Mouse (Mus musculus) cerebellum, adult 8-10 months (tissue): ENCODE data around the gene Wdr82.

ENCODE experiments used
- DNase-seq: peaks from one replicate; pipeline ENCODE4 v3.0.0; 2022

Wdr82 gene

DNA sequence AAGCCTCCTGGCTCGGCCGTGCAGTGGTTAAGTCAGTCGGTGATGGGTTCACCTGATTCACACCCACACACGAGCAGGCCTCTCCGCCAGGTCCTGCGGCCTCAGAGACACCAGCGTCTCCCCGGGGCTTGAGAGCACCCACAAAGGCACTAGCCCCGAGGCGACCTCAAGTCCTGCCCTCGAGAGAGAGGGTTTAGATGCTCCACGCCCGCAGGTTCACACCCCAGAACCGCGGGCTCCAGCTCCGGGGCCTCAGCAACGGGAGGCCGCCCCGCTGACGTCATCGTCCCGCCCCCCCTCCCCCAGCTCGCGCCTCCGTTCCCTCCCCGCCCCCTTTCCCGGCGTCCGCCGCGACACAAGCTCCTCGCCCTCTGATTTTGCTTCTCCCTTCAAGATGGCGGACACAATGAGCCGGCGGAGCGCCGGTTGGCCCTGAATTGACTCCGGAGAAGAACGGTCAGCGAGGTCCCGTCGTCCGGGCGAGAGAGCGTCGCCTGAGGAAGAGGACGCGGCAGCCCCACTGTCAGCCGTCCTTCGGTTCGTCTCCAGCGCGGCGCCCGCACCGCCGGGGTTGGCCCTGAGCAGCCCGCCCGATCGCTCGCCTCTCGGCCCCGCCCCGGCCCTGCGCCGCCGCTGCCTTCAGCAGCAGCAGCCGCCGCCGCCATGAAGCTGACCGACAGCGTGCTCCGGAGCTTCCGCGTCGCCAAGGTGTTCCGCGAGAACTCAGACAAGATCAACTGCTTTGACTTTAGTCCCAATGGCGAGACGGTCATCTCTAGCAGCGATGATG, at the start of gene Wdr82:
TSS of gene Wdr82 (plus strand) at position 373 of the 790 bp plus-strand sequence.
- peak; percentile 89 for DNase-seq

DNA sequence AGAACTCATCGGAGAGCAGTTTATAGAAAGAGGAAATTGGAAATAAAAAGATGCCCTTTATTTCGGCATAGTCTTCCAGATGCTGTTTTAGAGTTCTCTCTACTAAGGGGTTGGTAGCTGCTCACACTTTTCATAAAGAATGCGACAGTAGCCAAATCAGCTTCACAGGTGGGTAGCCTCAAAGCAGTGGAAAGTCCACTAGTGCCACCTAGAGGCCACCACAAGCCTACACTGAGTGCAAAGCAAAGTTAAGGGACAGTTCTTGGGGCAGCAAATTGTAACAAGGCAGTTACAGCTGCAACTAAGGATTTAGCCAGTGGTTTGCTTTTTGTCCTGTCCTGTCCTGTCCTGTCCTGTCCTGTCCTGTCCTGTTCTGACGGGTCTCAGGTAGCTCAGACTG, 47.1 kb upstream of the Wdr82 start:
- no peak for DNase-seq

DNA sequence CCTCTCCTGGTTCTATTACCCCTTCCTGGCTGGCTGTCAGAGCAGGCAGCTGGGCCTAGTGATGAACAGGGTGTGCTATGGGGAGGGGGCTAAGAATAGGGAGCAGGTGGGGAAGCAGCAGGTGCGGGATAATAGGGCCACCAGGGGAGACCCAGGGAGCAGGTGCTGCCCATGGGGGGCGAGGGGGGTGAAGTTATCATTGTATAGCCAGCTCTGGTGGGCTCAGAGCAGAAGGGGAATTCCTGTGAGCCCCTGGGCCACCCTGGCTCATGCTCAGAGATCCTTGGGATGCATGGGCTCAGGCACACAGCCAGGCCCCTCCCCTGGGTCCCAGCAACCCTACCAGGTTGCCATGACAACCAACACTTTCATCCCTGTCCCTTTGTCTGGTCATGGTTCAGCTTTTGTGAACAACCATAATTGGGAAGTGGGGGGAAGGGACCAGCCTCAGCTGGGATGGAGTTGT, 43.9 kb upstream of the Wdr82 start:
- DNase-seq: no peak

DNA sequence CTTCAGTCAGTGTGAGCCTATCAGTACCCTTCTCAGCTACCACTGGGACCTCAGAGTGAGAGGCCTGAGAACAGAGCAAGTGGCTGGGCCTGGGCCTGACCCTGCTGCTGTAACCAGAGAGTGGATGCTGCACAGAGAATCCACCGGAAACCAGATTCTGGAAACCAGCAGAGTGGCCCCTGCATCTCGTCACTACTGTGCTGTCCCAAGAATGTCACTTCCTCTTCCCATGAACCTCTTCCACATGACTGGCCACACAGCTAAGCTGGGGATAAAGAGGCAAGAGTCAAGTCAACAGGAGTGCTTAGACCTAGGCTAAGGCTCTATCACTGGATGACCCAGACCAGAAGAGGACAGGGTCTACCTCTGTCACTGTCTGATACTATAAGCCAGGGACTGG, 41.7 kb upstream of the Wdr82 start:
- DNase-seq: no peak

DNA sequence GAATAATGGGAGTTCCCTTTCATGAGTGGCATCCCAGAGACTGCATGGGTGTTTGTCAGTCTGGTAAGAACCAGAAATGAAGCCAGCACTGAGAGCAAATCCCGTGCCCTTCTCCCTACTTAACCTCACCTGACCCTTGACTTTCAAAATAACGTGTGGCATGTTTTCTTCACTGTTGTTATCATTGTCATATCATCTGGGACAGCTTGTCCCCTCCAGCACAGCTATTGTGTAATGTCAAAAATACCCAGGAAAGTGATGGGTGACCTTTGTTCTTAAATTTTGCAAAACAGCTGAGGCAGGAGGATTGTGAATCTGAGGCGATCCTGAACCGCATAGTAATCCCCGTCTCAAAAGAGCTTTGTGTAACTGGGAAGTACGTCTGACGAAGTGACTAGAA, 40.5 kb upstream of the Wdr82 start:
- no peak for DNase-seq

DNA sequence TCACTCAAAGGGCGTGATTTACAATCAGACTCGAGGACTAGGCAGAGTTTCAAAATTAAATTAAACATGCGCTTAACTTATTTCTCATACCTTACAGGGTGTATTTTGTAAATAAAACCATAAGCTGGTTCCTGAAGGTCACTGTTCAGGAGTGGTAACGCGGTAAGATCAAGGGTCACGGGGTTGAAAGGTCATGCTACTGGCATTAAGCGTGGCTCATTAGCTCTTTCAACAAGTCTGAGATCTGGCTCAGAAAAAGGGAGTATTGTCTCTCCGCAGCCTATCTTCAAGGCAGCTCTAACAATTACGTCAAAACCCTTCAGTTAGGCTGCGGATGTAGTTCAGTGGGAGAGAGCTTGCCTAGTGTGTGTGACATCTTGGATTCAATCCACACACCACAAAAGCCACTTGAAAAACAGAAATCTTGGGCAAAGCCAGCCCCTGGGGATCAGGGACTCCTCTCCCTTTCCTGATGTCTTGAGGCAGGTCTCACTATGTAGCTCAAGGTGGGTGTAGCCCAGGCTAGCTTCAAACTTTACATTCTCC, 33.0 kb upstream of the Wdr82 start:
- no peak for DNase-seq

DNA sequence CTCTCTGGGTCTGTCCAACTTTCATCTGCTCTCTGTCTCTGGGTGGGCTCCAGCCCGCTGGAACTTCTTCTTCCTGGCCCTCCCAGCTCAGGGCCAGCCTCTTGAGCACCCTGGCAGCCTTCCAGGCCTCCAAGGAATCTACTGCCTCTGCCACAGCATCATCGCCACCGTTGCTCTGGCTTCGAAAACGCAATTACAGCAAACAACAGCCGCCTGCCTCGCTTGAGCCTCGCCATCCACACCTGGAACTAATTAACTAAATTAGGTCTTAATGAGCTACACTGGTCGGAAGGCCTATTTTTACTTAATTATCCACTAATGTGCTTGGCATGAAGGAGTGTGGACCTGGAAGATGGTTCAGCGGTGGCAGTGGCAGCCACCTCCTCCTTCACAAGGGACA, 31.0 kb upstream of the Wdr82 start:
- DNase-seq: no peak

DNA sequence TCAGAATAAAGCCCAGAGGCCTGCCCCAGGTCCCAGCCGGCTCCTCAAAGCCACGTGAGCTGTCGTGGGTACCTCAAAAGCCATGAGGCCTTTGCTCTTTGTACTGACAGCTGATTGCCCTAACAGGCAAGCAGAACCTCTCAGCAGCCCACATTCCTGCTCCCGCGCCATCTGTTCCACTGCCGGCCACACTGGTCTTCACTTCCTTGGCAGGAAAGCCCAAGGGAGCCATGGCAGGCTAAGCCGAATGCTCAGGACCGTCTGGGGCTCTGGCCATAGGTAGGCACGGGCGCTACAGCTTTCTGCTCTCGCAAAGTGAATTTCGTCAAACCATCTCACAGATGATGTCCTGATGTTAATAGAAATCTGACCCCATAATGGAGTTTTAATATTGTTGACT, 28.8 kb upstream of the Wdr82 start:
- DNase-seq: peak; percentile 72

DNA sequence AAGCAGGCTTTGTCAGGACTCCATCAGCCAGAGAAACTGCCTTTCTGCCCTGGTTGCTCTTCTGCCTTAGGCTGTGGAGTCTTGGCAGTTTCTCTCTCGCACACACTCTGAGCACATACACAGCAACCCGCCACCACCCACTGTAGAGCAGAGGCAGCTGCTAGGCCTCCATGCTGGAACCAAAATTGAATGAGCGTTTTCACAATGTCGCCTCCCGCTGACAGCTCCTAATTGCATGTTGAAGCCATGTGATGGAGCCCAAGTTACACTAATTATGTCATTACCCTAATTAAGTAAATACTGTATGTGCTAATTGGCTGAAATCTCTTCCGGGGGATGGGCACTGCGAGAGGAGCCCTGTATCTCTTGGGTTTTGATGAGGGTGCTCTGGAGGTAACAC, 26.6 kb upstream of the Wdr82 start:
- DNase-seq: no peak

DNA sequence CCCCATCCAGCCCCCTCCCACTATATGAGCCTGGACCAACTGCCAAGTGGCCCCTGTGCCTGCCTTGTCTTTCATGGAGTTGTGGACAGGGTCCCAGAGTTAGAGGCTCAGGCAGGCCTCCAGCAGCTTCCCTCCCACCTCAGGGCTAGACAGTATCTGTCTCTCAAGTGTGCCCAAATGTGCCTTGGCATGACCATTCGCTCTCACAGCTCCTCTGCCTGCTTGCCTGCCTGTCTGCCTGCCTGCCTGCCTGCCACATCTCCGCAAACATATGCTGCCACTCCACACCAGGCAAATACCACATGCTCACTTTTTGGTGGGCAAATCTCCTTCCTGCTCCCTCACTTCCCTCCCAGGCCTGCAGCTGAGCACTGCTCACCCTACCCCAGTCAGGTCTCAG, 25.1 kb upstream of the Wdr82 start:
- DNase-seq: no peak

DNA sequence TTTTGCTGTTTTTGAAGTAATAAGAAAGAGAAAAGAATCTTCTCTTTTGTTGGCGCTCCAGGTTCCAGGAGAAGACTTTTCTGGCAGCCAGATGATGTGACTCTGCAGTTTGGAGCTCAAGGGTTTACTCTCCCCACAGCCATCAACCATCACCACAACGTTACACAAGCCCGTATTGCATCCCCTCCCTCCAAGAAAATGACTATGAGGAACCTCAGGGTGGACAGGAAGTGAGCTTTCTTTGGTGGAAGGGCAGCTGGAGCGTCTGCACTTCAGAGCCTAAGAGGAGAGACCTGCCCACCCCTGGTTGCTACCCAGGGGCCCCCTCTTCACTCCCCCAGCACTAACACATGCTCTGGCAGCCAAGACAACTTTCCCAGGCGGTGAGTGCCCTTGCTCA, 23.4 kb upstream of the Wdr82 start:
- DNase-seq: no peak

DNA sequence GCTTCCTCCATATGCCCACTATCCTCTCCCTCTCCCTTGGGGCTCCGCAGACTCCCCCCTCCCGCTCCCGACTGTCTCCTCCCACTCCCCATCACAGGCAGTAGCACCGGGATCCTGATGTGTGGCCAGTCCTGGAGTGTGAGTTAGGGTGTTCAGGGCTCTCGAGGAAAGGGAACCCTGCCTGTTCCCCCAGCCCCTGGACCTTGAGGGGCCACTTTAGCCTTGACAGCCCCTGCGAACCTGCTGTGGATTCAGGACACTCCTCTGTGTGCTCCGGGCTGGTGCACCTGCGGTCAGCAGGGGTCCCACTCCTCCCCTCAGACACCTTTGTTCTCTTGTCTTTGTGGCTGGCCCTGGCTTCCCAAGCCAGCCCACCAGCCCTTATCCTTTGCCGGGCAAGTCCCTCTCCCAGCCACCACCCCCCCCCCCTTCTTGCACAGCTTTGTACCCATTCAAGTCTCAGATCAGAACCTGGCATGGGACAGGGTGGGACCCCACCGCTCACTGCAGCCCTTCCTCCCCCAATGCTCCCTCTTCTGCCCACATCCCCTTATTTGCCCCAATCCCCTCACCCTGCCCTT, 22.8 kb upstream of the Wdr82 start:
- DNase-seq: no peak

DNA sequence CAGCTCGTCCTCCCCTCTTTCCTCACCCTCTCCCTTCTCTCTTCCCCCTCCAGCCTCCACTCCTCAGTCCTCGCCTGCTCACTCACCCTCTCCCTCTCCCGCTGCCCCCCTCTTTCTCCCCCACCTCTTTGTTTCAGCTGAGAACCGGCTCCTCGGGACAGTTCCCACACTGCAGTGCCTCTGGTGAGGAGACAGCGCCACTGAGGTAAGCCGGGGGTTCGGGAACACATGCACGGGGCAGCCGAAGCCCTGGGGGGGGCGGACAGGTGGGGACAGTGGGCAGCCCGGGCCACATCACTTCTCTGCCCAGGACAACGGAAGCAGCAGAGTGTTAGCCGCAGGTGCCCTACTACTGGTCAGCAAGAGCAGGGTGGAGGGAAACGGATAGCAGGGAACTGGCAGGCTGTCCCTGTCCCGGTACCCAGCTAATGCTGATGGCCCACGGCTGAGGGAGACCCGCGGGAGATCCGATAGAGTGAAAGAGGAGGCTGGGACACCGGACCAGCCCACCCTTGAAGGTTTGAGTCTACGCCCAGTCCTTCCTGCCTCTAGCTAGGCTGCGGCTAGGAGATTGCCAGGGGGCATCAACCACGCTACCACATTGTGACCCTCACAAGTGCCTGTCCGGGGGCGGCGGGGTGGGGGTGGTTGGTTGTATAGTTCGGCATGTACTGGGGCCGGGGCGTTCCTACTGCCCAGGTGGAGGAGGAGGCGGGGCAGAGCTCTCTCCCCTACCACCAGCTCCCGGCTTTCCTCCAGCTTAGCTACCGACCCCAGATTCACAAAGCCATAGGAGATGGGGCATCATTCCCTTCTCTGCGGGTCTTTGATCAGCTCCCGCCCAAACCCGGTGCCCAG, 22.0 kb upstream of the Wdr82 start:
- DNase-seq: no peak

DNA sequence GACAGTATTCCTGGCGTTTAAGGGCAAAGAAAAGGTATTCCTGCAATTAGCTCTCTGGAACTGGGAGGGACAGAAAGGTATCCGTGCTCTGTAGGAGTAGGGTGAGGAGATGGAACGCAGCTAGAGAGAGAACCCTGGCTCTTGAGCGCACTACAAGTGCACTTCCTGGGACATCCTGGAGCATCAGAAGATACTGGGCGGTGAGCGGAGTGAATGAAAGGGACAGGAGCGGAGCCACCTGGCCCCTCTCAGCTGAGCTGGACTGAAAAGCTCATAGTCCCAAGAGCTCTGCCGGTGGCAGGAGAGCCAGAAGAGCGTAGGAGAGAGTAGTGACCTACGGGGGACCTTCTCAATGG, 21.4 kb upstream of the Wdr82 start:
- no peak for DNase-seq

DNA sequence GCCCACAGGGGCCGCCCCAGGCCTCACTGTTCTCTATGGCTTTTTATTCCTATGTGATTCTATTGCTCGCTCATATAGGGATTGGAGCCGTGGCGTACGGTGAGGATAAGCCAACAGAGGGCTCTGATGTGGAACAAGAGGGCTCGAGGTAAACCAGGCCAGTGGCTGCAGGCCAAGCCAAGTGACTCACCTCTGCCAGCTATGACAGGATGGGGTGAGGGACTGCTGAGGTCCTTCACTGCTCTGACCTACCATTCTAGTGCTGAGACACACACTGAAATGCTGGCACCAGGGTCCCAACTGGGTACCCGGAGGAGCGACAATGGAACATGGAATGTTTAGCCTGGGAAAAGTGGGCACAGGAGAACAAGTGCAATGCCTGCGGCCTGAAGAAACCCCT, 16.6 kb upstream of the Wdr82 start:
- DNase-seq: no peak

DNA sequence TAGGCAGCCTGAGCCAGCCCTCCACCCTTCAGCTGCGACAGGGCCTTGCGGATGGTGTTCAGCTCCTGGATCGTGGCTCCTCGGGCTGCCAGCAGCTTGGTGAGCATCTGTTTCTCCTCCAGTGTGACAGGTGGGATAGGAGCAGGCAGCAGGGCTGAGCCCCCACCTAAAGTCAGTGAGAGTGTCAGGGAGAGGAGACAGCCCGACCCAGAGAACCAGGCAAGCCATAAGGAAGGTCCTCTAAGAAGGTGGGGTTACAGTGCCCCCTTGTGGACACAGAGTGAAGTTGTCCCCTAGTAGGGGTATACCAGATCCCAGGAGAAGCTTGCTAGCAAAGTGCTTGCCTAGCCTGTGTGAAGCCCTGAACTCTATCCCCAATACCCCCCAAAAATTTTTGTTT, 14.3 kb upstream of the Wdr82 start:
- DNase-seq: peak; percentile 69

DNA sequence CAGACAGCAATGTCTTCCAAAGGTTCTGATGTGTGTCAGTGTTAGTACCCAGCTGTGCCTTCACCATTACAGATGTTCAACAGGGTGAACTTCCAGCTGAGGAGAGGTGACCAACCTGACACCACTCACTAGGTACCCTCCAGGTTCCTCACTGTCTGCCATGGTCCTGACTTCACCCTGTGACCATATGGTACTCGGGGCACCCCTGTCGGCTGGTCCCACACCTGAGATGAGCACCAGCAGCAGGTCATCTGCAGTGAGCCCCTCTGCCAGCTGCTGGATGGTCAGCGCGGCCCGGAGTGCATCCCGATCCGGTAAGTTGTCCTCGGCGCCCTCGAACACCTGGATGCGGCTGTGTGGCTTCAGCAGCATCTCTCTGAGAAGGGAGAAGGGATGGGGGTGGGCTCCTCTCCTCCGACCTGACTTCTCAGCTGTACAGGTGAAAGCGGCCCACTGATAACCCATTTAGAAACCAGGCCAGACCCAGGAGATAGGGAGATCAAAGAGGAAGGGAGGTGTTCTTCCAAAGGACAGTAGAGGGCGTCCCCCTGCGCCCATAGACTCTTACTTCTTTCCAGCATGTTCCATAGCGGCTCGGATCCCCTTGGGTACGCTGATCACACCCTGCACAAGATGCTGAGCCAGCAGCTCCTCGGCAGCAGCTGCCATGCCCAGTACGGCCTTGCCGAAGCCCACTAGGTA, 13.7 kb upstream of the Wdr82 start:
- DNase-seq: no peak

DNA sequence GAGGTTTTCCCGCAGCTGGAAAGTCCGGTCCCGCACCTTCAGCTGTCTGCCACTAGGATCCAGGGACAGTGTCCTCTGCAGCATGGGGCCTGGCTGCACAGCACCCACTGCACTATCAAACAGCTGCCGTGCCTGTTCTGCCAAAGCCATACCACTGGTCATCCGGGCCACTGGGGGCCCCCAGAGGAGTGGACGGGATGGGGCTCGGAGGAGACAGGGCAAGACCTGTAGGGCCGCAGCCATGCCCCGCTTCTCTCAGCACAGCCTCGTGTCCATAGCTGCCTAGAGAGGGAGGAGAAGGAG, 13.2 kb upstream of the Wdr82 start:
- DNase-seq: no peak

DNA sequence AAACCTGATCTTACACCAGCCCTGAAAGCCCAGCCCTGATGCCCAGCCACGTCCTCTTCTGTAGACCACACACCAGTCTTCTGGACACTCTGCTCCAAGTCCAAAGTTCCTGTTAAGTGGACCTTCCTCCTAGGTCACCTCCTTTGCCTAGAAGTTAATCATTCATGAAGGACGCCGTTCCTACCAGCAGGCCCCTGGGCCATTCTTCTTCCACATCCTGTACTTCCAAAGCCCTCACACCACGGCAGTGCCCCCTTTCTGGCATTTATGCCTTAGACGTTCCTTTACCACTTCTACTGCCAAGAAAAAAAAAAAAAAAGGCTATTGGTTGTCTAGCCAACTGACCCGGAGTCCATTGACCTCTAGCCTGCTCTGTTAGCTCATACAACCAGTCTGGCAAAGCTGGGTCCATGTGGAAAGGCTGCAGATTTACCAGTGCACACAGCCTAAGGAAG, 12.7 kb upstream of the Wdr82 start, which contains the start of gene Glyctk:
TSS of gene Glyctk (minus strand) at position 102 of the 455 bp plus-strand sequence.
- DNase-seq: no peak

DNA sequence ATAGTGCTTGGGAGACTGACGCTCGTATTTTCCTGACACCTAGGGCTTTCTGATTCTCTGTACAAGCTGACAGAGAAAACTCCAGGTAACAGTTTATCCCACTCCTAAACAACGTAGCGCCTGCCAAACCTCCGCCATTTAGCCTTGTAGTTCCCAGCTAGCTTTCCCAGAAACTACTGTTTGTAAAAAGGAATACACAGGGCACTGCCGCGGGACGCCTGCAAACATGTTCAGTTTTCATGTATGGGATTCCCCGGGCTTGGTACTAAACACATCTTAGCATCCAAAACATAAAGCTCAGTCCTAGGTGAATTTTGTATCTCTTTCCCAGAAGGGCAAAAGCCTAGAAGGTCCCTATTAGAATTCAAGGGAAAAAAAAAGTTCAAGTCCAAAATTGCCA, 11.5 kb upstream of the Wdr82 start:
- no peak for DNase-seq

DNA sequence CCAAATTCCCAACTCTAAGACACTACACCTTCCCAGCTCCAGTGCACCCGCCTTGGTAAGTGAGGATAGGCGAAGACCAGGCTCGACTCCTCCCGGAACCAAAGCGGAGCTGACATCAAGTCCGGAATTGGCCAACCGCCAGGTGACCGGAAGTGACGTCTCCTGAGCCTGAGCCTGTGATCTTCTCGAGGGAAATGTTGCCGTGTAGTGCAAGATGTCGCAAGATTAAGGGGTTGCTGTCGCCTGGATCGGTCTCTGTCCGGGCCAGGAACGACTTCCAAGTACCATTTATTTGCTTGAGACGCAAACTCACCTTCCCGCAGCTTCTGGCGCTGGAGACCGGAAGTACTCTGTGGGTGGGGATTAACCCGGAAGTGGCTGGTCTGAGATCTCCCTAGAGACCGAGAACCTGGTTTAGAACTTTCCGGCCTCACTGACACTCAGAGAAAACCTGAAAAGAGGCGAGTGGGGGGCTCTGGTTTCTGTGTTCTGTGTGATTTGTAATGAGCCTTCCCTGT, 10.9 kb upstream of the Wdr82 start:
- peak; percentile 99 for DNase-seq

DNA sequence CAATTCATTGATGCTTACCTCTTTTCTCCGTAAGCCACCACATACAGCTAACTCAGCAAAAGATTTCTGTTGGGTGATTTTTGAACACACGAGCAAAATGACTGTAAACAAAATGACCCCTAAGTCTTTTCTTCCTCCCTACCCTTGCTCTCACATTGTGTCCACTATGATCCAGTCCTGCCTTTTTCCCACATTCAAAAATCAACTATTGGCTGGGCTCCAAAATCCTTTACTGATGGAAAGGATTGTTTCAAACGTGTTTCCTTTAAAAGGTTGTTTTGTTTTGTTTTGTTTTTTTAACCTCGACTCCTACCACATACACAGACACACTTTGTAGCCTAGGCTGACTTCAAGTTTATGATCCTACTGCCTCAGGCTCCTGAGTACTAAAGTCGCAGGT, 10.3 kb upstream of the Wdr82 start:
- no peak for DNase-seq

DNA sequence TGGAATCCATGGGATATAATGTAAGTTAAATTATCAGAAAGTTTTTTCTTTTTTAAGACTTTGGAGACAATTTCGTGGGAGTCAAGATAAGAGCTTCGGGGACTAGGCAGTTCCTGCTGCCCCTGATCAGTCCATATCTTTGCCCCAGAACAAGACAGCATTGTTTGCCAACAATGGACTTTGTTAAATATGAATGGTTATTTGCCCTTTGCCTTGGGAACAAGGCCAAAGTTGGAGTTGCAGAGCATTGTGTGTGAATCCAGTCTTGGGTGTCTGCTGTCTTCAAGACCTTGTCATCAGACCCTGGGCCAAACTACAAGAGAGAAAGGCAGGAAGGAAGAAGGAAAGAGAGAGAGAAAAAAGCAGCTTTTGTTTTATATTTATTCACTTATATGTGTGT, 4.0 kb upstream of the Wdr82 start:
- no peak for DNase-seq
